Mouse (Mus musculus) embryonic facial prominence, embryonic 10.5 days (tissue): Measurements from ENCODE around the gene 4930426L09Rik. TPM values are rescaled to one million over a fixed set of nuclear protein-coding genes. Genes with fewer than 3 reads are reported as not detected.

Experiments
- DNase-seq: peaks from one replicate; pipeline ENCODE4 v3.0.0-alpha.2; 2017; ENCODE audit warnings: low spot score
- H3K27ac ChIP-seq: fragments of 300-500 bp; sonication (generic); replicated peaks from 2 replicates; pipeline ENCODE4 v1.5.1; 2016; ENCODE audit warnings: mild to moderate bottlenecking
- H3K27me3 ChIP-seq: fragments of 300-500 bp; sonication (generic); replicated peaks from 2 replicates; pipeline ENCODE4 v1.6.1; 2016; ENCODE audit warnings: low read depth, mild to moderate bottlenecking; ENCODE audit not compliant: poor library complexity, severe bottlenecking
- H3K36me3 ChIP-seq: fragments of 300-500 bp; sonication (generic); replicated peaks from 2 replicates; pipeline ENCODE4 v1.6.1; 2016; ENCODE audit warnings: mild to moderate bottlenecking, moderate library complexity
- H3K4me1 ChIP-seq: fragments of 300-500 bp; sonication (generic); 2 replicates; pipeline ENCODE4 v1.6.1; 2016
- H3K4me3 ChIP-seq: fragments of 300-500 bp; sonication (generic); 2 replicates; pipeline ENCODE4 v1.5.1; 2016; ENCODE audit warnings: mild to moderate bottlenecking, moderate library complexity
- H3K9me3 ChIP-seq: fragments of 300-500 bp; sonication (generic); 2 replicates; pipeline ENCODE4 v1.6.1; 2016; ENCODE audit warnings: mild to moderate bottlenecking
- WGBS: fragments of 180-500 bp; shearing (Covaris S2); methylation state at CpG from one replicate; pipeline ENCODE4 v1.1.7; 2016; 5-methylcytosine and 5-hydroxymethylcytosine counted together
- polyA plus RNA-seq: library from polyadenylated mRNA; unstranded; fragments of >200 nt; fragmentation: Nextera tagmentation; extraction: Ambion mirVana; gene quantifications from 2 replicates; pipeline ENCODE4 v1.2.1, GENCODE M21; 2016

4930426L09Rik gene
- polyA plus RNA-seq, result 0.24 and 0.30 TPM in 2 replicates

- WGBS, result 2% methylated on average over 66 of the region's 66 CpGs
Measured at GRCm38 (mm10) chr2:18998054-18998478, at the start of gene 4930426L09Rik, which contains the start of gene Pip4k2a. 4930426L09Rik (plus strand) TSS chr2:18998343. Pip4k2a (minus strand) TSS chr2:18998126.

GRCm38 (mm10) chr2:18948741-18949140 lies 49.4 kb upstream of the 4930426L09Rik start:
- DNase-seq, result no peak
- Histone ChIP-seq H3K4me1 (peaks cover 27% of the 10 kb centered on the region), H3K9me3 (no peaks in the 10 kb centered on the region), H3K27me3 (no peaks in the 10 kb centered on the region), H3K27ac (no peak overlapping the region), H3K4me3 (no peak overlapping the region), H3K36me3 (no peaks in the 10 kb centered on the region)
- 83% methylated on average over 7 of the region's 7 CpGs for whole genome bisulfite sequencing

More at GRCm38 (mm10) chr2:18998054-18998478, at the start of gene 4930426L09Rik, which contains the start of gene Pip4k2a:
- no peaks in the 10 kb centered on the region for H3K36me3 ChIP-seq
- H3K9me3 ChIP-seq, result no peaks in the 10 kb centered on the region
- peaks cover 39% of the 10 kb centered on the region for H3K4me1 ChIP-seq
- H3K4me3 ChIP-seq, result peak within 1 kb of the TSS; percentile 87
- peaks cover 26% of the 10 kb centered on the region for H3K27me3 ChIP-seq
- peak; percentile 93 for DNase-seq
- peak within 1 kb of the TSS; percentile 91 for H3K27ac ChIP-seq

- Histone ChIP-seq H3K27me3 (no peaks in the 10 kb centered on the region), H3K27ac (no peak overlapping the region), H3K9me3 (no peaks in the 10 kb centered on the region), H3K36me3 (no peaks in the 10 kb centered on the region), H3K4me3 (no peak overlapping the region), H3K4me1 (peaks cover 36% of the 10 kb centered on the region)
- WGBS, result 65% methylated on average over 2 of the region's 2 CpGs
- DNase-seq, result no peak
Measured at GRCm38 (mm10) chr2:18950758-18951157, 47.4 kb upstream of the 4930426L09Rik start.

- Histone ChIP-seq H3K9me3 (no peaks in the 10 kb centered on the region), H3K4me3 (no peak overlapping the region), H3K27ac (no peak overlapping the region), H3K4me1 (peaks cover 41% of the 10 kb centered on the region), H3K27me3 (no peaks in the 10 kb centered on the region), H3K36me3 (no peaks in the 10 kb centered on the region)
- 55% methylated on average over 7 of the region's 7 CpGs for WGBS
- no peak for DNase-seq
Measured at GRCm38 (mm10) chr2:18952102-18952673, 46.0 kb upstream of the 4930426L09Rik start.

GRCm38 (mm10) chr2:18954422-18954821 lies 43.7 kb upstream of the 4930426L09Rik start:
- no peak overlapping the region for H3K27ac ChIP-seq
- H3K4me1 ChIP-seq, result peaks cover 42% of the 10 kb centered on the region
- no peaks in the 10 kb centered on the region for H3K36me3 ChIP-seq
- no peak for DNase-seq
- H3K4me3 ChIP-seq, result no peak overlapping the region
- H3K27me3 ChIP-seq, result no peaks in the 10 kb centered on the region
- H3K9me3 ChIP-seq, result no peaks in the 10 kb centered on the region
- WGBS, result 82% methylated on average over 4 of the region's 4 CpGs

- H3K27ac ChIP-seq, result no peak overlapping the region
- no peak overlapping the region for H3K4me3 ChIP-seq
- no peaks in the 10 kb centered on the region for H3K9me3 ChIP-seq
- no peaks in the 10 kb centered on the region for H3K36me3 ChIP-seq
- 35% methylated on average over 4 of the region's 4 CpGs for WGBS
- peaks cover 42% of the 10 kb centered on the region for H3K4me1 ChIP-seq
- H3K27me3 ChIP-seq, result no peaks in the 10 kb centered on the region
- DNase-seq, result no peak
Measured at GRCm38 (mm10) chr2:18955022-18955421, 43.1 kb upstream of the 4930426L09Rik start.

- Histone ChIP-seq H3K4me1 (peaks cover 48% of the 10 kb centered on the region), H3K27ac (no peak overlapping the region), H3K36me3 (no peaks in the 10 kb centered on the region), H3K9me3 (no peaks in the 10 kb centered on the region), H3K27me3 (no peaks in the 10 kb centered on the region), H3K4me3 (no peak overlapping the region)
- 90% methylated on average over 13 of the region's 13 CpGs for WGBS
- DNase-seq, result no peak
Measured at GRCm38 (mm10) chr2:18955671-18956070, 42.5 kb upstream of the 4930426L09Rik start.

GRCm38 (mm10) chr2:18956424-18956823 lies 41.7 kb upstream of the 4930426L09Rik start:
- H3K36me3 ChIP-seq, result no peaks in the 10 kb centered on the region
- H3K4me3 ChIP-seq, result no peak overlapping the region
- WGBS, result 84% methylated on average over 3 of the region's 3 CpGs
- no peak overlapping the region for H3K27ac ChIP-seq
- H3K27me3 ChIP-seq, result no peaks in the 10 kb centered on the region
- no peak for DNase-seq
- no peaks in the 10 kb centered on the region for H3K9me3 ChIP-seq
- H3K4me1 ChIP-seq, result peaks cover 55% of the 10 kb centered on the region

- no peak overlapping the region for H3K27ac ChIP-seq
- no peak for DNase-seq
- H3K4me1 ChIP-seq, result peaks cover 55% of the 10 kb centered on the region
- 40% methylated on average over 7 of the region's 7 CpGs for WGBS
- H3K4me3 ChIP-seq, result no peak overlapping the region
- H3K27me3 ChIP-seq, result no peaks in the 10 kb centered on the region
- no peaks in the 10 kb centered on the region for H3K36me3 ChIP-seq
- no peaks in the 10 kb centered on the region for H3K9me3 ChIP-seq
Measured at GRCm38 (mm10) chr2:18956945-18957344, 41.2 kb upstream of the 4930426L09Rik start.

- H3K27ac ChIP-seq, result no peak overlapping the region
- DNase-seq, result no peak
- no peaks in the 10 kb centered on the region for H3K9me3 ChIP-seq
- no peaks in the 10 kb centered on the region for H3K36me3 ChIP-seq
- peaks cover 50% of the 10 kb centered on the region for H3K4me1 ChIP-seq
- no peak overlapping the region for H3K4me3 ChIP-seq
- 81% methylated on average over 7 of the region's 7 CpGs for WGBS
- H3K27me3 ChIP-seq, result no peaks in the 10 kb centered on the region
Measured at GRCm38 (mm10) chr2:18957459-18957858, 40.7 kb upstream of the 4930426L09Rik start.

- no peaks in the 10 kb centered on the region for H3K36me3 ChIP-seq
- no peak for DNase-seq
- H3K4me1 ChIP-seq, result peaks cover 48% of the 10 kb centered on the region
- H3K4me3 ChIP-seq, result no peak overlapping the region
- 85% methylated on average over 9 of the region's 9 CpGs for WGBS
- H3K27me3 ChIP-seq, result no peaks in the 10 kb centered on the region
- no peaks in the 10 kb centered on the region for H3K9me3 ChIP-seq
- H3K27ac ChIP-seq, result no peak overlapping the region; the same call in 1 of the 2 replicates
Measured at GRCm38 (mm10) chr2:18958044-18958443, 40.1 kb upstream of the 4930426L09Rik start.

GRCm38 (mm10) chr2:18958501-18958900 lies 39.6 kb upstream of the 4930426L09Rik start:
- H3K4me1 ChIP-seq, result peaks cover 48% of the 10 kb centered on the region
- DNase-seq, result no peak
- no peaks in the 10 kb centered on the region for H3K27me3 ChIP-seq
- WGBS, result 93% methylated on average over 5 of the region's 5 CpGs
- H3K4me3 ChIP-seq, result no peak overlapping the region
- H3K36me3 ChIP-seq, result no peaks in the 10 kb centered on the region
- no peak overlapping the region for H3K27ac ChIP-seq
- no peaks in the 10 kb centered on the region for H3K9me3 ChIP-seq

- H3K4me1 ChIP-seq, result peaks cover 48% of the 10 kb centered on the region
Measured at GRCm38 (mm10) chr2:18959008-18959407, 39.1 kb upstream of the 4930426L09Rik start.

More at GRCm38 (mm10) chr2:18959008-18959407, 39.1 kb upstream of the 4930426L09Rik start:
- no peak overlapping the region for H3K4me3 ChIP-seq
- no peaks in the 10 kb centered on the region for H3K27me3 ChIP-seq
- H3K36me3 ChIP-seq, result no peaks in the 10 kb centered on the region
- H3K9me3 ChIP-seq, result no peaks in the 10 kb centered on the region
- no peak for DNase-seq
- no peak overlapping the region for H3K27ac ChIP-seq
- 91% methylated on average over 6 of the region's 6 CpGs for WGBS
